Mouse (Mus musculus): ENCODE measurements at regions not wholly inside any gene's neighbourhood (a gene's known extent, or its start where the extent isn't known, plus 50 kb on each side); places are given as distances from the start of the nearest gene placed in this dataset.

DNA sequence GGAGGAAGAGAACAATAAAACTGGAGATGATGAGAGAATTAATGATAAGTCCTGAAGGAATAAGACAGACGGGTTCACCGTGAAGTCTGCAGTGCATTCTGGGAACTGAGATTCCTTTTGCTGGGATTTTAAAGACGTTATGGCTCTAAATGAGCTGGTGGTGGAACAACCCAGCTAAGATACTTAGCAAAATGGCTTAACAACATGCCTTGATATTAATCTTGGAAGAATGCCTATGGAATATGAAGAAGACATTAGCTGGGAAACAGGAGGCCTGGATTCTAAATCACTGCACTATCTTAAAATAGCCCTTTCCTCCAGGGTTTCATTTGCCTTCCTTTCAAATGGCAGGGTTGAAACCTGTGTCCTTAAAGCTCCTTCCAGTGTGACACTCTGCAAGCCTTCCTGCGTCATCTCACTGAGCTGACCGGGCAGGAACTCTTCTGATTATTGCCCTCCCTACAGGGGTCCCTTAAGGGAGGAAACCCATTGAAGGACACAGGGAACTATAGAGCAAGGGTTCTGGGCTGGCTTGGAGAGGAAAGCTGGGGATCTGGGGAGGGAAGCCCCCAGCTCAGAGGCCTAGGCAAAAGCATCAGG lies 323.9 kb upstream of the Trib2 start:
- Histone ChIP-seq H3K4me3 (no peak overlapping the region), H3K27ac (no peak overlapping the region), H3K4me2 (no peak overlapping the region), H3K36me3 (no peaks in the 10 kb centered on the region), H3K27me3 (no peaks in the 10 kb centered on the region), H3K9ac (no peak overlapping the region), H3K9me3 (no peaks in the 10 kb centered on the region), H3K4me1 (replicated peaks) (no peaks in the 10 kb centered on the region)
- 68% methylated on average over 5 of the region's 5 CpGs for WGBS
- ATAC-seq (ENCODE audit: low FRiP score), result no peak

DNA sequence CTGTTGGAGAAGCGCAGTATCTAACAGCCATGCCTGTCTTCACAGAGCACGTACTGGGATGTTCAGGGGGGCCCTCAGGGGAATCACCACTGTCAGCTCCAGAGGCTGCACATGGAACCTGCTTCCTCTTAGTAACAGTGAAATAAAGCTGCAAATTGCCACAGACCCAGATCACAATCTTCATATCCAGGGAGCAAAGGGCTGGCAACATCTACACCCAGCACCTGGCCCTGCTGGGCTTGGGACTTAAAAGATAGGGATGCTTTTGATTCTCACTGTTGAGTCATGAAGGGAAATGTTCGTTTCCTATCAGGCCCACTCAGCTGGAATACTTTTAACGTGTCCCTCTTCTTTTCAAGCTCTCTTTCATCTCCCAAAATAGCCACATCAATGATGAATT lies 322.4 kb upstream of the Trib2 start:
- ATAC-seq (ENCODE audit: low FRiP score), result no peak
- Histone ChIP-seq H3K4me2 (no peak overlapping the region), H3K27ac (no peak overlapping the region), H3K9me3 (no peaks in the 10 kb centered on the region), H3K4me3 (no peak overlapping the region), H3K9ac (no peak overlapping the region), H3K4me1 (replicated peaks) (no peaks in the 10 kb centered on the region), H3K36me3 (no peaks in the 10 kb centered on the region), H3K27me3 (no peaks in the 10 kb centered on the region)
- 53% methylated on average over 4 of the region's 4 CpGs for WGBS

DNA sequence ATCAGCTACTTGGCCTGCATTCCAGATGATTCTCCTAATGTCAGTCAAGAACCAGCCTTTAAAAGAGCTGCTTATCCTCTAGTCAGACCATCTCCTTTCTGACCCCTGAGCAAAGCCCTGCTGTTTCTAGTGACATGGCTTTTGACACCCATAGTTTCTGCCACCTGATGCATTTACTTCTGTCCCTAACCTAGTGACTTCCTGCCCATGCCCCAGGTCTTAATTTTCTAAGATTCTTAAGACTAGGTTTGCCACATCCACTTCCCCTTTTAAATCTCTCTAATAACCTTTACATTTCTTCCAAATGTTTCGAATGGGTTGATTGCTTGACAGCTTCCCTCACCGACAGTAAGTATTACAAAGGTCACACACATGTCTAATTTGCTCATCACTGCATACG lies 321.1 kb upstream of the Trib2 start:
- no peaks in the 10 kb centered on the region for H3K36me3 ChIP-seq
- no peaks in the 10 kb centered on the region for H3K4me1 ChIP-seq (replicated peaks)
- no peaks in the 10 kb centered on the region for H3K27me3 ChIP-seq
- H3K9ac ChIP-seq, result no peak overlapping the region
- 90% methylated on average over 3 of the region's 3 CpGs for WGBS
- no peaks in the 10 kb centered on the region for H3K9me3 ChIP-seq
- no peak overlapping the region for H3K4me2 ChIP-seq
- H3K27ac ChIP-seq, result no peak overlapping the region
- ATAC-seq (ENCODE audit: low FRiP score), result no peak
- no peak overlapping the region for H3K4me3 ChIP-seq

DNA sequence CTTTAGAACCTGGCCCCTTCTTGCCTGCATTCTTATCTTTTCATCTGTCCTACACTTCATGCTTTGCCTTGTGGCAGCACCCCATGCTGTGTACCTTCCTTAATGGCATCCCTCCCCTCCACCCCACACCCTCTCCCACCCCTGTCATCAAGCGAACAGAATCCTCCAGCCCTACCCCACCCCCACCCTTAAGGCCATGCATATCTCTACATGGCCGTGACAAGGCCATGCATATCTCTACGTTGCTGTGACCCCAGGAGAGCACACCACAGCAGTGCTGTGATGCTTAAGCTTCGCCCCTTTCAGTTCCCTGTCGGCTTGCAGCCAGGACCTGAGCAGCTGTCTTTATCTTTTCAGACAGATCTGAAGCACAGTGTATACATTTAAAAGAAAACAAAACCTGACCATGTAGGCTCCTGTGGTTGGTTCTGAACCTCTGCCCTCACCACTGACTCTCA lies 319.5 kb upstream of the Trib2 start:
- no peaks in the 10 kb centered on the region for H3K27me3 ChIP-seq
- 17% methylated on average over 5 of the region's 5 CpGs for WGBS
- H3K27ac ChIP-seq, result no peak overlapping the region
- no peak overlapping the region for H3K4me3 ChIP-seq
- no peaks in the 10 kb centered on the region for H3K9me3 ChIP-seq
- no peaks in the 10 kb centered on the region for H3K36me3 ChIP-seq
- no peak for ATAC-seq (ENCODE audit: low FRiP score)
- H3K9ac ChIP-seq, result no peak overlapping the region
- no peak overlapping the region for H3K4me2 ChIP-seq
- no peaks in the 10 kb centered on the region for H3K4me1 ChIP-seq (replicated peaks)

DNA sequence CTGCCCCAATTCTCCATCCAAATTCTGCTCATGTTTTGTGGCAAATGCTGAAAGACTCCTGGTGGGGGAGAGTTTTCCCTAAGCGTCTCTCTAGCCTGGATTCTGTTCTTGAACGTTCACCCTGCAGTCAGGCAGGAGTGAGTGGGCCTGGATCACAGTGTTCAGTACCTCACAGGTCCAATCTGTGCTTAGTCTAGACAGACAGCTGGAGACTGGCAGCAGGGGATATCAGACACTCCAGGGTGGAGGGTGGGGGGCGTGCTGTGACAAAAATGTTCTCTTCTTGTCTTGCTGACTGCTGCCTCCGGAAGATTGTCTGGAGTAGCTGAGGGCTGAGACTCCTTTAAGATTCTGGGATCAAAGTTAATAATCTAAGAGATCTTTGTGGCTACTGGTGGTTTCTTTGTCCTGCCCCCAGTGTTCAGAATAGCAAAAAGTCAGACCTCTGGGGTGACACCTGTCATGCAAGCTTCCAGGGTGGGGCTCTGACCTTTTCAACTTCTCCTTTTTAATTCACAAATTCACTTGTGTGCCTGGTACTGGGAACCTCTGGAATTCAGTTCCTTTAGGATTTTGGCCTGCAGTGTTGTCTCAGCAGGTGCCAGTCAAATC lies 319.0 kb upstream of the Trib2 start:
- H3K4me2 ChIP-seq, result no peak overlapping the region

DNA sequence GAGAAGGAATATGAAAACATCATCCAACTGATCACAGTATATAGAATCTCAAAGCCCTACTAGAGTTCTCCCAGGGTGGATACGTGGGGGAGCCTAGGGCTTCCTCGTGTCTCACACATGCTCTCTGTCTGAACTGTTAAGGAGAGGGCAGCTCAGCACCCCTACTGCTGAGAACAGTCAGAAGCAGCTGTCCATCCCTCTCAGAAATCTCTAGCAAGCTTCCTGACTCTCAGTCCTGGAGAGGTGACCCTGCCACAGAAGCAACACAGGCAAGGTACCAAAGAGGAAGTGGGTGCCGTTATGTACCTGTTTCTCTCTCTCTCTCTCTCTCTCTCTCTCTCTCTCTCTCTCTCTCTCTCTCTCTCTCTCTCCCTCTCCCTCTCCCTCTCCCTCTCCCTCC lies 317.7 kb upstream of the Trib2 start:
- ATAC-seq (ENCODE audit: low FRiP score), result no peak
- H3K27ac ChIP-seq, result no peak overlapping the region
- no peaks in the 10 kb centered on the region for H3K36me3 ChIP-seq
- H3K27me3 ChIP-seq, result no peaks in the 10 kb centered on the region
- H3K4me3 ChIP-seq, result no peak overlapping the region
- H3K4me2 ChIP-seq, result no peak overlapping the region
- no peaks in the 10 kb centered on the region for H3K9me3 ChIP-seq
- H3K9ac ChIP-seq, result no peak overlapping the region
- WGBS, result 72% methylated on average over 2 of the region's 3 CpGs
- H3K4me1 ChIP-seq (replicated peaks), result no peaks in the 10 kb centered on the region

More for the DNA sequence above, 319.0 kb upstream of the Trib2 start:
- ATAC-seq (ENCODE audit: low FRiP score), result no peak
- no peak overlapping the region for H3K27ac ChIP-seq
- H3K36me3 ChIP-seq, result no peaks in the 10 kb centered on the region
- WGBS, result 35% methylated on average over 4 of the region's 4 CpGs
- no peaks in the 10 kb centered on the region for H3K9me3 ChIP-seq
- no peaks in the 10 kb centered on the region for H3K27me3 ChIP-seq
- H3K4me3 ChIP-seq, result no peak overlapping the region
- H3K4me1 ChIP-seq (replicated peaks), result no peaks in the 10 kb centered on the region
- no peak overlapping the region for H3K9ac ChIP-seq

DNA sequence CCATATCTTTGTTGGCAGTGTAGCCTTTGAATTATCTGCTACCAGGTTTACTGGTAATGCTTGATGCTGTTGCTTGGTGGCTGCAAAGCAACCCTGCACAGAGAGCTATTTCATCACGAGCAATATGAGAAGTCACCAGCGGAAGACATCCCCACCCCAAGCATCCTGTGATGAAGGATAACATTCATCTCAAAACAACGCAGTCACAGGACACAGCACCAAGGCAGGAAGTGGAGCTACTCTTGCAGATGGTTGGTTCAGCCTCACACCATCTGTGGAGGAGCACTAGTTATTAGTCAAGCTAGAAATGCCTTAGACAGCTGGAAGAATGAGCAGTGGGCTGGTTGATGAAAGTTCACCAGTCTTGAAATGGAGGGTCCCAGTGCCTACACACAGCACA lies 316.5 kb upstream of the Trib2 start:
- H3K4me1 ChIP-seq (replicated peaks), result no peaks in the 10 kb centered on the region
- no peak overlapping the region for H3K4me2 ChIP-seq
- WGBS, result 88% methylated on average over 3 of the region's 3 CpGs
- ATAC-seq (ENCODE audit: low FRiP score), result no peak
- no peak overlapping the region for H3K27ac ChIP-seq
- no peaks in the 10 kb centered on the region for H3K36me3 ChIP-seq
- no peak overlapping the region for H3K9ac ChIP-seq
- no peaks in the 10 kb centered on the region for H3K9me3 ChIP-seq
- H3K27me3 ChIP-seq, result no peaks in the 10 kb centered on the region
- H3K4me3 ChIP-seq, result no peak overlapping the region

DNA sequence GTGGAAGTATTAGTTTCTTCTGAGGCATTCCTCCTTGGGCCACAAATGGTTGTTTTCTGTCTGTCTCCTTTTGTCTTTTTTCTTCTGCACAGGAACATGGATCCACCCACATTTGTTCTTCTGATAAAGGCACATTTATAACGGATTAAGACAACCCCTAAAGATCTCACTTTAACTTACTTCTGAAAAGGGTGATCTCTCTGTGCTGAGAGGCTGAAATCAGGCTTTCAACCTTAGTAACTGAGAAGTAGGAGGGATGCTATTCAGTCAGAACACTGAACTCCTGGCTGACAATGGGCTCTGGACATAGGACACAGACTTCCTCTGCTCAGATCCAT lies 315.0 kb upstream of the Trib2 start:
- H3K4me2 ChIP-seq, result no peak overlapping the region
- no peaks in the 10 kb centered on the region for H3K27me3 ChIP-seq
- H3K4me3 ChIP-seq, result no peak overlapping the region
- no peak overlapping the region for H3K9ac ChIP-seq
- no peaks in the 10 kb centered on the region for H3K4me1 ChIP-seq (replicated peaks)
- H3K27ac ChIP-seq, result no peak overlapping the region
- ATAC-seq (ENCODE audit: low FRiP score), result no peak
- no peaks in the 10 kb centered on the region for H3K9me3 ChIP-seq
- no peaks in the 10 kb centered on the region for H3K36me3 ChIP-seq
- 36% methylated on average over 1 of the region's 1 CpGs for WGBS

DNA sequence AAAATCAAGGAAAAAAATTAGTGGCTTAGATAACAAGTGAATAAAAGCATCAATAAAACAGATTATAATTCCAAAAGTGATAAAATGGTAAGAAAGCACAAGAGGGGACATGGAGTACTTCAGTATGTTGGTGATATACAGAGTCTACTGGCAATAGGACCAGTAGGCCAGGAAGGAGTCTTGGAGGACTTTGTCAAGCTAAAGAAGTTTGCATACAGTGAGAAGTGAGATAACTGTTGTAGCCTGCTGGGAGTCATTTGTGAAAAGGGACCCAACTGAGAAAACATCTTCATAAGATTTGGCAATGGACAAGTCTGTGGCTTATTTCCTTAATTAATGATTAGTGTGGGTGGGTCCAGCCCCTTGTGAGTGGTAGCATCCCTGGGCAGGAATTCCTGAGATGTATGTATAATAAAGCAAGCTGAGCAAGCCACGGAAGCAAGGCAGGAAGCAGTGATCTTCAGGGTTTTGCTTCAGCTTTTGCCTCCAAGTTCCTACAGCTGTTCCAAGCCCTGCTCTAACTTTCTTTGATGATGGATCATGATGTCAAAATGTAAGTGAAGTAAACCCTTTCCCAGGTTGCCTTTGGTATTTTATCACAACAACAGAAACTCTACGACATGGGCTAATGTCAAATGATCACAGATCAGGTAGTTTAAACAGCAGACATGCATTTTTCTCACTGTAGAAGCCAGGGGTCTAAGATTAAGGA lies 314.5 kb upstream of the Trib2 start:
- no peaks in the 10 kb centered on the region for H3K27me3 ChIP-seq
- H3K9ac ChIP-seq, result no peak overlapping the region
- H3K4me1 ChIP-seq (replicated peaks), result no peaks in the 10 kb centered on the region
- no peak for ATAC-seq (ENCODE audit: low FRiP score)
- no peak overlapping the region for H3K27ac ChIP-seq
- WGBS, result 77% methylated on average over 2 of the region's 2 CpGs
- no peak overlapping the region for H3K4me3 ChIP-seq
- H3K4me2 ChIP-seq, result no peak overlapping the region
- H3K36me3 ChIP-seq, result no peaks in the 10 kb centered on the region
- no peaks in the 10 kb centered on the region for H3K9me3 ChIP-seq

DNA sequence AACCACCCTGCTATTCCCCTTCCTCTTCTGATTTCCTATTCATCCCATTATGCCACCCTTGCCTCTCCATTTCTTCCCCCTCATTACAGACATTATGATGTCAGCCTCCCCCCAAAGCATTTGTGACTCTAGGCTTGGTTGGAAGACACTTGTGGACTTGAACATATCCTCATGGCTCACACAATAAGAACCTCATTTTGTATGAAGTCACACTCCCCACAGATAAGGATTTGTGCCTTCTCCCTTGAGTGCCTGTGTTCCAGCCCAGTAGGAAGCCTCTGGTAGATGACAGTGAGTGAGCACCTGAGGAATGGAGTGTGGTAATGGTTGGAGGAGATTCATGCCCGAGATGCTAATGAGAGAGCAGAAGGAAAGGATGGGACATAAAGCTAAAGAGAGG lies 313.9 kb upstream of the Trib2 start:
- H3K27me3 ChIP-seq, result no peaks in the 10 kb centered on the region
- H3K27ac ChIP-seq, result no peak overlapping the region
- no peak overlapping the region for H3K4me2 ChIP-seq
- H3K9ac ChIP-seq, result no peak overlapping the region
- 58% methylated on average over 1 of the region's 1 CpGs for WGBS
- no peaks in the 10 kb centered on the region for H3K9me3 ChIP-seq
- no peak overlapping the region for H3K4me3 ChIP-seq
- no peak for ATAC-seq (ENCODE audit: low FRiP score)
- H3K36me3 ChIP-seq, result no peaks in the 10 kb centered on the region
- H3K4me1 ChIP-seq (replicated peaks), result no peaks in the 10 kb centered on the region

DNA sequence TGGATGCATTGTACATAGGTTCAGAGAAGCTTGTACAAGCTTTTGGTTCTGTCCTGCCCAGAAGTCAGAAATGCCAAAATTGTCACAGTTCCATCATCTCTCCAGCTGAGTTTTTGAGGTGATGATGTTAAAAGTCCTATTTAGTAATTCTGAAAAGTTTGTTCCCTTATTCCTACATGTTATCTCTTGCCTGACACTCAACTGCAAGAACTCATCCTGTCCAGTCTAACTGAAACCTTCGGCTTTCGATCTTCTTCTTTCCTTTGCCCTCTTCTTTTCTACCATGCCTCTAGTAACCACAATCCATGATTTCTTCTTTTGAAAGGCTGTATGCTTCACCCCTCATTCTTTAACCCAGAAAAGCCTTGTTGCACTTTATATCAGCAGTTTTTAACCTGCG lies 313.2 kb upstream of the Trib2 start:
- no peak overlapping the region for H3K4me2 ChIP-seq
- no peak for ATAC-seq (ENCODE audit: low FRiP score)
- H3K9ac ChIP-seq, result no peak overlapping the region
- WGBS, result 96% methylated on average over 3 of the region's 3 CpGs
- no peak overlapping the region for H3K27ac ChIP-seq
- H3K4me3 ChIP-seq, result no peak overlapping the region
- no peaks in the 10 kb centered on the region for H3K4me1 ChIP-seq (replicated peaks)
- H3K27me3 ChIP-seq, result no peaks in the 10 kb centered on the region
- no peaks in the 10 kb centered on the region for H3K36me3 ChIP-seq
- no peaks in the 10 kb centered on the region for H3K9me3 ChIP-seq

DNA sequence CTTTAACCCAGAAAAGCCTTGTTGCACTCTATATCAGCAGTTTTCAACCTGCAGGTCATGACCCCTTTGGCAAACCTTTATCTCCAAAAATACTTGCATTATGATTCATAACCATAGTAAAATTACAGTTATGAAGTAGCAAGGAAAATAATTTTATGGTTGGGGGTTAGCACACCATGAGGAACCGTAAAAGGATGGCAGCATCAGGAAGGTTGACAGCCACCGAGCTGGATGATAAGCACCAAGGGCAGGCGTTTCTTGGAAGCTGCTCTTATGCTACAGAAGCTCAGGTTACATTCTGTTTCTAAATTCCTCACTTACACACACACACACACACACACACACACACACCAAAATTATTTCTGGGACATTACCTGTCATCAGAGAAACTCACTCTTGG lies 312.5 kb upstream of the Trib2 start:
- Histone ChIP-seq H3K4me2 (no peak overlapping the region), H3K4me3 (no peak overlapping the region), H3K9ac (no peak overlapping the region), H3K9me3 (no peaks in the 10 kb centered on the region), H3K36me3 (no peaks in the 10 kb centered on the region), H3K27me3 (no peaks in the 10 kb centered on the region), H3K4me1 (replicated peaks) (no peaks in the 10 kb centered on the region), H3K27ac (no peak overlapping the region)
- 82% methylated on average over 3 of the region's 3 CpGs for WGBS
- no peak for ATAC-seq (ENCODE audit: low FRiP score)

DNA sequence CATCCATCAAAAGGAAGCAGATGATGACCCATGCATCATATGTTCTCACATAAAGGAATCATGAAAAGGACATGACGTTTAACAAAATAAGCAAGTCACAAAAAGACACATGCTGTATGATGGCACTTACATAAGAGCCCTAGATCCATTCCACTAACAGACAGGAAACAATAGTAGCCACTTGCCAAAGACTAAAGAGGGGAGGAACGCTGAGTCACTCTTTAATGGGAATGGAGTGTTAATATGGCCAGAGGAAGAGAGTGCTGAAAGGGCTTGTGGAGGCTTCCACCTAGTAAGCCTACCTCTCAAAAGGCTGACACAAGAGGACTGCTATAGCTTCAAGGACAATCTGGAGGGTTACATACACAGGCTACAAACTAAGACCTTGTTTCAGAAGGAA lies 308.2 kb upstream of the Trib2 start:
- ATAC-seq (ENCODE audit: low FRiP score), result no peak
- Histone ChIP-seq H3K4me2 (no peak overlapping the region), H3K4me3 (no peak overlapping the region), H3K4me1 (replicated peaks) (no peaks in the 10 kb centered on the region), H3K9me3 (no peaks in the 10 kb centered on the region), H3K27me3 (no peaks in the 10 kb centered on the region), H3K36me3 (no peaks in the 10 kb centered on the region), H3K9ac (no peak overlapping the region), H3K27ac (no peak overlapping the region)
- WGBS, result 85% methylated on average over 2 of the region's 2 CpGs

All from hindbrain, embryonic 13.5 days (tissue).